Mouse (Mus musculus) small intestine, adult 2 months (tissue): Measurements from ENCODE around the gene Lamp1. TPM values are rescaled to one million over a fixed set of nuclear protein-coding genes. Genes with fewer than 3 reads are reported as not detected.

Source experiments
- H3K27ac ChIP-seq: fragments of 200-500 bp; 2 replicates; pipeline ENCODE4 v1.5.1; 2012; ENCODE audit warnings: low read depth, low read length, control low read depth, inconsistent platforms; ENCODE audit not compliant: insufficient read depth
- H3K27me3 ChIP-seq: fragments of 200-500 bp; 2 replicates; pipeline ENCODE4 v1.6.1; 2012; ENCODE audit warnings: mild to moderate bottlenecking, moderate library complexity, low read length, inconsistent platforms; ENCODE audit not compliant: control insufficient read depth, insufficient read depth
- H3K36me3 ChIP-seq: fragments of 200-500 bp; 2 replicates; pipeline ENCODE4 v1.6.1; 2012; ENCODE audit warnings: mild to moderate bottlenecking, low read length, control low read depth, inconsistent platforms; ENCODE audit not compliant: control insufficient read depth, insufficient read depth
- H3K4me1 ChIP-seq: fragments of 200-500 bp; 2 replicates; pipeline ENCODE4 v1.6.1; 2012; ENCODE audit warnings: low read length, inconsistent platforms, mixed read lengths; ENCODE audit not compliant: control insufficient read depth, insufficient read depth, insufficient read length
- H3K4me3 ChIP-seq: fragments of 200-500 bp; 2 replicates; pipeline ENCODE4 v1.5.1; 2012; ENCODE audit warnings: low read depth, mild to moderate bottlenecking, control low read depth, inconsistent platforms, low read length, moderate library complexity
- CTCF ChIP-seq: fragments of 200-500 bp; IDR thresholded peaks from 2 replicates; pipeline ENCODE4 v1.5.1; 2012; ENCODE audit warnings: low read depth, mild to moderate bottlenecking, control low read depth, inconsistent platforms, low read length, moderate library complexity, mixed read lengths; ENCODE audit not compliant: insufficient replicate concordance, insufficient read length; ENCODE audit errors: extremely low read depth
- POLR2A ChIP-seq: fragments of 200-500 bp; IDR thresholded peaks from 2 replicates; pipeline ENCODE4 v1.6.1; 2012; ENCODE audit warnings: low read depth, mild to moderate bottlenecking, control low read depth, inconsistent platforms, low read length, moderate library complexity
- WGBS: fragments of 180-500 bp; shearing (Covaris S2); methylation state at CpG from one replicate; pipeline ENCODE4 v1.1.7; 2018; 5-methylcytosine and 5-hydroxymethylcytosine counted together
- polyA plus RNA-seq: library from polyadenylated mRNA; depleted of rRNA; stranded (reverse); fragments of >200 nt; gene quantifications from 2 replicates; pipeline ENCODE4 v1.2.3, GENCODE M21; 2012

The Lamp1 gene
- polyA plus RNA-seq, 1 experiment, result 658 TPM

- no peak overlapping the region for H3K27ac ChIP-seq
- H3K36me3 ChIP-seq, result peaks cover 53% of the 10 kb centered on the region
- H3K4me1 ChIP-seq, result no peaks in the 10 kb centered on the region
- no peak for TF ChIP-seq CTCF
- no peak for TF ChIP-seq POLR2A
- H3K27me3 ChIP-seq, result no peaks in the 10 kb centered on the region
- H3K4me3 ChIP-seq, result no peak overlapping the region
- WGBS, result 81% methylated on average over 7 of the region's 7 CpGs
These were observed 21.0 kb downstream of the Lamp1 start for GRCm38 (mm10) chr8:13179948-13180347.

GRCm38 (mm10) chr8:13180408-13180807 is 21.4 kb downstream of the Lamp1 start:
- TF ChIP-seq CTCF (no peak), POLR2A (no peak)
- H3K4me1 ChIP-seq, result no peaks in the 10 kb centered on the region
- H3K27me3 ChIP-seq, result no peaks in the 10 kb centered on the region
- 78% methylated on average over 9 of the region's 9 CpGs for WGBS
- no peak overlapping the region for H3K4me3 ChIP-seq
- H3K36me3 ChIP-seq, result peaks cover 53% of the 10 kb centered on the region
- no peak overlapping the region for H3K27ac ChIP-seq

- 79% methylated on average over 18 of the region's 18 CpGs for WGBS
- H3K27ac ChIP-seq, result no peak overlapping the region
These were observed 22.1 kb downstream of the Lamp1 start for GRCm38 (mm10) chr8:13180911-13181690.

GRCm38 (mm10) chr8:13181691-13181976 is 22.7 kb downstream of the Lamp1 start:
- H3K4me1 ChIP-seq, result no peaks in the 10 kb centered on the region
- TF ChIP-seq POLR2A, result no peak
- no peak for TF ChIP-seq CTCF

More at GRCm38 (mm10) chr8:13180911-13181690, 22.1 kb downstream of the Lamp1 start:
- H3K4me3 ChIP-seq, result no peak overlapping the region
- H3K4me1 ChIP-seq, result no peaks in the 10 kb centered on the region
- H3K27me3 ChIP-seq, result no peaks in the 10 kb centered on the region
- H3K36me3 ChIP-seq, result peaks cover 47% of the 10 kb centered on the region
- no peak for TF ChIP-seq CTCF
- TF ChIP-seq POLR2A, result no peak

GRCm38 (mm10) chr8:13186819-13187218 is 27.9 kb downstream of the Lamp1 start:
- H3K27ac ChIP-seq, result no peak overlapping the region
- TF ChIP-seq CTCF, result no peak
- no peak for TF ChIP-seq POLR2A
- peaks cover 62% of the 10 kb centered on the region for H3K36me3 ChIP-seq
- WGBS, result 76% methylated on average over 8 of the region's 8 CpGs
- no peak overlapping the region for H3K4me3 ChIP-seq
- no peaks in the 10 kb centered on the region for H3K4me1 ChIP-seq
- H3K27me3 ChIP-seq, result no peaks in the 10 kb centered on the region

More at GRCm38 (mm10) chr8:13181691-13181976, 22.7 kb downstream of the Lamp1 start:
- H3K27ac ChIP-seq, result no peak overlapping the region
- H3K27me3 ChIP-seq, result no peaks in the 10 kb centered on the region
- H3K36me3 ChIP-seq, result peaks cover 47% of the 10 kb centered on the region
- H3K4me3 ChIP-seq, result no peak overlapping the region
- WGBS, result 57% methylated on average over 2 of the region's 2 CpGs

GRCm38 (mm10) chr8:13187229-13187628 is 28.3 kb downstream of the Lamp1 start:
- no peaks in the 10 kb centered on the region for H3K4me1 ChIP-seq

GRCm38 (mm10) chr8:13187638-13188037 is 28.7 kb downstream of the Lamp1 start:
- Histone ChIP-seq H3K27ac (no peak overlapping the region), H3K4me3 (no peak overlapping the region), H3K27me3 (no peaks in the 10 kb centered on the region), H3K36me3 (peaks cover 60% of the 10 kb centered on the region), H3K4me1 (no peaks in the 10 kb centered on the region)
- TF ChIP-seq CTCF, result no peak
- TF ChIP-seq POLR2A, result no peak
- 69% methylated on average over 7 of the region's 7 CpGs for WGBS

More at GRCm38 (mm10) chr8:13187229-13187628, 28.3 kb downstream of the Lamp1 start:
- H3K27ac ChIP-seq, result no peak overlapping the region
- TF ChIP-seq CTCF (no peak), POLR2A (no peak)
- no peaks in the 10 kb centered on the region for H3K27me3 ChIP-seq
- H3K36me3 ChIP-seq, result peaks cover 64% of the 10 kb centered on the region
- whole genome bisulfite sequencing, result 81% methylated on average over 9 of the region's 9 CpGs
- no peak overlapping the region for H3K4me3 ChIP-seq
